Mouse (Mus musculus) forebrain, embryonic 15.5 days (tissue): ENCODE results near the gene Atl3. TPM values are rescaled to one million over a fixed set of nuclear protein-coding genes. Genes with fewer than 3 reads are reported as not detected.
A peak's percentile ranks its signal among the peaks of the same experiment; 100 is the strongest.

Source experiments
- ATAC-seq: fragments of 200-750 bp; cut with Nextera tagmentation; replicated peaks from 2 replicates; pipeline ENCODE4 v1.8.0; 2017; ENCODE audit warnings: mild to moderate bottlenecking, moderate TSS enrichment, moderate library complexity
- H3K27ac ChIP-seq: fragments of 300-500 bp; sonication (generic); replicated peaks from 2 replicates; pipeline ENCODE4 v1.5.1; 2015; ENCODE audit warnings: mild to moderate bottlenecking, inconsistent platforms
- H3K27me3 ChIP-seq: fragments of 300-500 bp; sonication (generic); 2 replicates; pipeline ENCODE4 v1.6.1; 2015; ENCODE audit warnings: inconsistent platforms
- H3K36me3 ChIP-seq: fragments of 300-500 bp; sonication (generic); 2 replicates; pipeline ENCODE4 v1.6.1; 2015; ENCODE audit warnings: mild to moderate bottlenecking, inconsistent platforms
- H3K4me1 ChIP-seq: fragments of 300-500 bp; sonication (generic); 2 replicates; pipeline ENCODE4 v1.6.1; 2015; ENCODE audit warnings: inconsistent platforms
- H3K4me2 ChIP-seq: fragments of 300-500 bp; sonication (generic); replicated peaks from 2 replicates; pipeline ENCODE4 v1.6.1; 2015; ENCODE audit warnings: mild to moderate bottlenecking, inconsistent platforms
- H3K4me3 ChIP-seq: fragments of 300-500 bp; sonication (generic); 2 replicates; pipeline ENCODE4 v1.5.1; 2015; ENCODE audit warnings: mild to moderate bottlenecking, inconsistent platforms
- H3K9ac ChIP-seq: fragments of 300-500 bp; sonication (generic); replicated peaks from 2 replicates; pipeline ENCODE4 v1.6.1; 2015; ENCODE audit warnings: mild to moderate bottlenecking, inconsistent platforms
- H3K9me3 ChIP-seq: fragments of 300-500 bp; sonication (generic); 2 replicates; pipeline ENCODE4 v1.6.1; 2016; ENCODE audit warnings: inconsistent platforms
- WGBS: fragments of 180-500 bp; shearing (Covaris S2); methylation state at CpG from one replicate; pipeline ENCODE4 v1.1.7; 2015; ENCODE audit warnings: mixed read lengths; 5-methylcytosine and 5-hydroxymethylcytosine counted together
- polyA plus RNA-seq: library from polyadenylated mRNA; unstranded; fragments of >200 nt; fragmentation: Nextera tagmentation; extraction: Ambion mirVana; gene quantifications from 2 replicates; pipeline ENCODE4 v1.2.1, GENCODE M21; 2015

The Atl3 gene
- polyA plus RNA-seq, 1 experiment from 2014 or later = 6.4 TPM

- no peak for ATAC-seq
- Histone ChIP-seq H3K4me1 (no peaks in the 10 kb centered on the region), H3K27ac (no peak overlapping the region), H3K4me3 (no peak overlapping the region), H3K9me3 (no peaks in the 10 kb centered on the region), H3K4me2 (no peak overlapping the region), H3K27me3 (no peaks in the 10 kb centered on the region), H3K9ac (no peak overlapping the region), H3K36me3 (no peaks in the 10 kb centered on the region)
- WGBS = 85% methylated on average over 2 of the region's 2 CpGs
These were observed 8.6 kb downstream of the Atl3 start for GRCm38 (mm10) chr19:7502432-7502831.

GRCm38 (mm10) chr19:7506321-7506720 lies 12.5 kb downstream of the Atl3 start:
- H3K27ac ChIP-seq = no peak overlapping the region
- no peaks in the 10 kb centered on the region for H3K27me3 ChIP-seq
- no peak overlapping the region for H3K4me2 ChIP-seq
- ATAC-seq = no peak
- WGBS = 86% methylated on average over 1 of the region's 1 CpGs
- H3K9ac ChIP-seq = no peak overlapping the region
- peaks cover 10% of the 10 kb centered on the region; the same call in 1 of the 2 replicates for H3K36me3 ChIP-seq
- H3K9me3 ChIP-seq = no peaks in the 10 kb centered on the region
- H3K4me3 ChIP-seq = no peak overlapping the region
- H3K4me1 ChIP-seq = no peaks in the 10 kb centered on the region

- Histone ChIP-seq H3K36me3 (peaks cover 17% of the 10 kb centered on the region; the same call in 1 of the 2 replicates), H3K4me3 (no peak overlapping the region), H3K4me1 (no peaks in the 10 kb centered on the region), H3K9me3 (no peaks in the 10 kb centered on the region), H3K4me2 (no peak overlapping the region), H3K27ac (no peak overlapping the region), H3K27me3 (no peaks in the 10 kb centered on the region), H3K9ac (no peak overlapping the region)
- 71% methylated on average over 4 of the region's 4 CpGs for WGBS
- no peak for ATAC-seq
These were observed 14.2 kb downstream of the Atl3 start for GRCm38 (mm10) chr19:7508026-7508425.

DNA sequence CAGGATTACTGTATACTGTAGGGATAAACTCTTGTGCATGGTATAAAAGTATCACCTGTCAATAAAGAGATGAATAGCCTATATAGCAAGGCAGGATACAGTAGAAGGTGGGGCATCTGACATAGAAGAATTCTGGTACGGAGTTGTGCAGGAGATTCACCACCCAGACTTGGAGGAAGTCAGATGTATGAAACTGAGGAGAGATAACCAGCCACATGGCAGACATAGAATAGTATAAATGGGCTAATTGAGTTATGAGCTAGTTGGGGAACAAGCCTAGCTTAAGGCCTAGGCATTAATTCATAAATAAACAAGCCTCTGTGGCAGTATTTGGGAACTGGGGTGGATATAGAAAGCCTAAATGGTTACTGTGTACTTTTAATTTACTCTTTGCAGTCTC lies 22.6 kb downstream of the Atl3 start:
- 88% methylated on average over 1 of the region's 1 CpGs for WGBS
- no peak for ATAC-seq
- Histone ChIP-seq H3K4me3 (no peak overlapping the region), H3K27me3 (no peaks in the 10 kb centered on the region), H3K36me3 (peaks cover 28% of the 10 kb centered on the region), H3K4me2 (no peak overlapping the region), H3K9ac (no peak overlapping the region), H3K9me3 (no peaks in the 10 kb centered on the region), H3K27ac (no peak overlapping the region), H3K4me1 (no peaks in the 10 kb centered on the region)

GRCm38 (mm10) chr19:7521619-7522018 lies 27.8 kb downstream of the Atl3 start:
- Histone ChIP-seq H3K4me1 (no peaks in the 10 kb centered on the region), H3K36me3 (peaks cover 51% of the 10 kb centered on the region), H3K4me2 (no peak overlapping the region), H3K27me3 (no peaks in the 10 kb centered on the region), H3K4me3 (no peak overlapping the region), H3K9me3 (no peaks in the 10 kb centered on the region), H3K9ac (no peak overlapping the region), H3K27ac (no peak overlapping the region)
- ATAC-seq = no peak
- WGBS = 91% methylated on average over 3 of the region's 3 CpGs

DNA sequence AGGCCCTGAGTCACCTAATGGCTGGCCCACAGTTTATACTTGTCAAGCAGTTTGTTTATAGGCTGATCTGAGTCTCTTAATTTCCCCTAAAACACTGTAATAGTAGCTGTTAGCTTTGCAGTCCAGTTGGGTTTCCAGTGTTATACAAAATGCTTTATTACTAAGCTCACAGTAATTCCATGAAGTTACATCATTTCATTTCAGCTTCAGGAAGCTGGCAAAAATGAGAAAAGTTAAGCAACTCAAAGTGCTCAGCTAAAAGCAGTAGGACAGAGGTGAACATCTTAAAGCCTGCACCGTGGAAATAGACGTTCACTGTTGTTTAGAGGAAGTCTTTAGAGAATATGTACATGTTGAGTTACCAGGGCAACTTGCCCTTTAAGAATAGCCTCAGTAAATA lies 29.0 kb downstream of the Atl3 start:
- H3K36me3 ChIP-seq = peaks cover 50% of the 10 kb centered on the region
- H3K4me3 ChIP-seq = no peak overlapping the region

GRCm38 (mm10) chr19:7523292-7523691 lies 29.5 kb downstream of the Atl3 start:
- H3K4me3 ChIP-seq = no peak overlapping the region
- no peaks in the 10 kb centered on the region for H3K4me1 ChIP-seq
- H3K27ac ChIP-seq = no peak overlapping the region
- 95% methylated on average over 1 of the region's 1 CpGs for WGBS
- H3K27me3 ChIP-seq = no peaks in the 10 kb centered on the region
- H3K9ac ChIP-seq = no peak overlapping the region
- ATAC-seq = no peak
- H3K4me2 ChIP-seq = no peak overlapping the region
- no peaks in the 10 kb centered on the region for H3K9me3 ChIP-seq
- peaks cover 52% of the 10 kb centered on the region for H3K36me3 ChIP-seq

More for the DNA sequence above, 29.0 kb downstream of the Atl3 start:
- Histone ChIP-seq H3K9me3 (no peaks in the 10 kb centered on the region), H3K9ac (no peak overlapping the region), H3K4me1 (no peaks in the 10 kb centered on the region), H3K4me2 (no peak overlapping the region), H3K27me3 (no peaks in the 10 kb centered on the region), H3K27ac (no peak overlapping the region)
- ATAC-seq = no peak
- WGBS = 99% methylated on average over 2 of the region's 2 CpGs

GRCm38 (mm10) chr19:7523781-7524180 lies 29.9 kb downstream of the Atl3 start:
- H3K27me3 ChIP-seq = no peaks in the 10 kb centered on the region
- H3K9me3 ChIP-seq = no peaks in the 10 kb centered on the region
- H3K4me2 ChIP-seq = no peak overlapping the region
- no peak overlapping the region for H3K9ac ChIP-seq
- H3K4me1 ChIP-seq = no peaks in the 10 kb centered on the region
- peaks cover 52% of the 10 kb centered on the region for H3K36me3 ChIP-seq
- no peak overlapping the region for H3K4me3 ChIP-seq
- ATAC-seq = no peak
- H3K27ac ChIP-seq = no peak overlapping the region

GRCm38 (mm10) chr19:7524879-7525278 lies 31.0 kb downstream of the Atl3 start:
- no peaks in the 10 kb centered on the region for H3K9me3 ChIP-seq
- ATAC-seq = no peak
- WGBS = 76% methylated on average over 3 of the region's 3 CpGs
- H3K36me3 ChIP-seq = peaks cover 51% of the 10 kb centered on the region
- H3K27ac ChIP-seq = no peak overlapping the region
- no peaks in the 10 kb centered on the region for H3K27me3 ChIP-seq
- H3K4me1 ChIP-seq = no peaks in the 10 kb centered on the region
- no peak overlapping the region for H3K9ac ChIP-seq
- H3K4me3 ChIP-seq = no peak overlapping the region
- H3K4me2 ChIP-seq = no peak overlapping the region

- 52% methylated on average over 7 of the region's 7 CpGs for WGBS
- peak; percentile 70 for ATAC-seq
- no peak overlapping the region for H3K4me3 ChIP-seq
- no peak overlapping the region for H3K4me2 ChIP-seq
- peaks cover 57% of the 10 kb centered on the region for H3K36me3 ChIP-seq
- H3K4me1 ChIP-seq = no peaks in the 10 kb centered on the region
- no peaks in the 10 kb centered on the region for H3K27me3 ChIP-seq
- no peak overlapping the region for H3K27ac ChIP-seq
- no peaks in the 10 kb centered on the region for H3K9me3 ChIP-seq
- H3K9ac ChIP-seq = no peak overlapping the region
These were observed 35.0 kb downstream of the Atl3 start for GRCm38 (mm10) chr19:7528639-7529428.

DNA sequence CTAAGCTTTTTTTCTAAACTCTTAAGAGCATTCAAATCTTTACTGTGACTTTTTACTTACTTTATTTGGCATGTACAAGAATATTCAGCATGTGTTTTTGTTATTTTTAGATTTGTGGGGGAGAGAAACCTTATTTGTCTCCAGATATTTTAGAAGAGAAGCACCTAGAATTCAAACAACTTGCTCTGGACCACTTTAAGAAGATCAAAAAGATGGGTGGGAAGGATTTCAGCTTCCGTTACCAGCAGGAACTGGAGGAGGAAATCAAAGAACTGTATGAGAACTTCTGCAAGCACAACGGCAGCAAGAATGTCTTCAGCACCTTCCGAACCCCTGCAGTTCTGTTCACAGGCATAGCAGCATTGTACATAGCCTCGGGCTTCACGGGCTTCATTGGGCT lies 38.1 kb downstream of the Atl3 start:
- Histone ChIP-seq H3K4me1 (no peaks in the 10 kb centered on the region), H3K4me3 (no peak overlapping the region), H3K27ac (no peak overlapping the region), H3K36me3 (peaks cover 44% of the 10 kb centered on the region), H3K9me3 (no peaks in the 10 kb centered on the region), H3K4me2 (no peak overlapping the region), H3K27me3 (no peaks in the 10 kb centered on the region), H3K9ac (no peak overlapping the region)
- no peak for ATAC-seq
- 87% methylated on average over 5 of the region's 5 CpGs for WGBS

GRCm38 (mm10) chr19:7533891-7534290 lies 40.1 kb downstream of the Atl3 start:
- no peak overlapping the region for H3K4me3 ChIP-seq

DNA sequence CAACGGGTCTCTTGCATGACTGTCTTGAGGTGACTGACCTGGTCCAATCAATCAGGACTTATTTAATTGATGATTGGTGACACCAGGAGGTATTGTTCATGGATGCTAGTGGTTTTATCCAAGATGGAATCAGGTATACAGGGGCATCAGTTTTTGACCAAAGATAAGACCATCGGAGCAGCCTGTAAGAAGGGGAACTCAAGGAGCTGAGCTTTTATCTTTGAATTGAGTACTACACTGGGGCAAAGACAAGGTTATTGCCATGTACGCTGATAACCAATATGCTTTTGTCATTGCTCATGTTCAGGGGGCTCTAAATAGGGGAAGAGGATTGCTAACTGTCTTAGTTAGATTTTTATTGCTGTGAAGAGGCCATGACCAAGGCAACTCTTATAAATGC lies 55.1 kb downstream of the Atl3 start:
- H3K9ac ChIP-seq = no peak overlapping the region
- H3K27me3 ChIP-seq = no peaks in the 10 kb centered on the region
- H3K4me2 ChIP-seq = no peak overlapping the region
- H3K9me3 ChIP-seq = no peaks in the 10 kb centered on the region
- no peak overlapping the region for H3K4me3 ChIP-seq
- no peaks in the 10 kb centered on the region for H3K4me1 ChIP-seq
- H3K36me3 ChIP-seq = no peaks in the 10 kb centered on the region
- WGBS = 93% methylated on average over 3 of the region's 3 CpGs
- ATAC-seq = no peak
- no peak overlapping the region for H3K27ac ChIP-seq

More at GRCm38 (mm10) chr19:7533891-7534290, 40.1 kb downstream of the Atl3 start:
- H3K4me2 ChIP-seq = no peak overlapping the region
- 42% methylated on average over 5 of the region's 5 CpGs for WGBS
- no peaks in the 10 kb centered on the region for H3K4me1 ChIP-seq
- no peak for ATAC-seq
- no peaks in the 10 kb centered on the region for H3K27me3 ChIP-seq
- peaks cover 41% of the 10 kb centered on the region for H3K36me3 ChIP-seq
- H3K27ac ChIP-seq = no peak overlapping the region
- H3K9ac ChIP-seq = no peak overlapping the region
- no peaks in the 10 kb centered on the region for H3K9me3 ChIP-seq
